Mouse (Mus musculus) thymus, postnatal 0 days (tissue): Measurements from ENCODE around the gene Fmo1. TPM values are rescaled to one million over a fixed set of nuclear protein-coding genes. Genes with fewer than 3 reads are reported as not detected.
"Not testable (repeated sequence)": the region's sequence is repeated elsewhere in the genome, so short reads cannot be mapped to it uniquely, and the experiment has no call there.

Experiments used
- DNase-seq: peaks from one replicate; pipeline ENCODE4 v3.0.0-alpha.2; 2015; ENCODE audit warnings: low spot score
- polyA plus RNA-seq: library from polyadenylated mRNA; unstranded; fragments of >200 nt; fragmentation: Nextera tagmentation; extraction: Ambion mirVana; gene quantifications from 2 replicates; pipeline ENCODE4 v1.2.1, GENCODE M21; 2015

The Fmo1 gene
- polyA plus RNA-seq, 1 experiment from 2014 or later = 23.0 TPM

DNA sequence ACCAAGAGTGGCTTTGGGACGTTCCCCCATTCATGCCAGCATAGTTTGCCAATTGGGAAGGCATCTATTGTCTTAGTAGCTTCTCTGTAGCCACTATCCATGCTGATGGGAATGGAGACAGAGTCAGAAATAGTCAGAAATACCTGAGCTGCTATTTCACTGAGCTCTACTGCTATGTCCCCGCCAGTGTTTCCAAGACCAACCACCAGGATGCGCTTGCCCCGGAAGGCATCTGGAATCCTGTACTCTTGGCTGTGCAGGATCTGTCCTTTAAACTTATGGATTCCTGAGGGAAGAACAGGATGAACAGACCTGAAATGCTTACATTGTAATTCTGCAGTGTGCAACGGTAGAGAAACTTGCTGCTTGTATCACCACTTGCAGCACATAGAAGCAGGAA is 61.4 kb downstream of the Fmo1 start:
- DNase-seq = no peak

DNA sequence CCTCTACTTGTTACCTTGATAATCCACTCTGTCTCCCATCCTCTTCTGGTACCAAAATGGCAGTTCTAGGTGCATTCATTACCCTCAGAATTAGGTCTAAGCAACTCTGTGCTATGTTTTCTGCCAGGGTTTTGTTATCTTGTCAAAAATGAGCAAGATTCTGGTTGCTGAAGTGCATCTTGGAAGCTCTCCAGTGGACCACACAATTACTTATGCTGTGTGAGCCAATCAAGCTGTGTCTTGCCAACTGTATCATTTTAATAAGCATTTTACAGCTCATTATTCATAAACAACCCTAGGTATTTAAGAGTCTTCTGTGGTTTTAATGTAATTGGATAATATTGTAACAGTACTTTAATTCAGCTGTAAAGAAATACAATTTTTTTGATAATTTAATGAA is 70.0 kb downstream of the Fmo1 start:
- DNase-seq = no peak

GRCm38 (mm10) chr1:162792306-162793044 is 73.9 kb downstream of the Fmo1 start:
- DNase-seq = no peak

- DNase-seq = no peak
Measured at GRCm38 (mm10) chr1:162785222-162785621, 81.2 kb downstream of the Fmo1 start.

GRCm38 (mm10) chr1:162783669-162784248 is 82.7 kb downstream of the Fmo1 start:
- no peak for DNase-seq

DNA sequence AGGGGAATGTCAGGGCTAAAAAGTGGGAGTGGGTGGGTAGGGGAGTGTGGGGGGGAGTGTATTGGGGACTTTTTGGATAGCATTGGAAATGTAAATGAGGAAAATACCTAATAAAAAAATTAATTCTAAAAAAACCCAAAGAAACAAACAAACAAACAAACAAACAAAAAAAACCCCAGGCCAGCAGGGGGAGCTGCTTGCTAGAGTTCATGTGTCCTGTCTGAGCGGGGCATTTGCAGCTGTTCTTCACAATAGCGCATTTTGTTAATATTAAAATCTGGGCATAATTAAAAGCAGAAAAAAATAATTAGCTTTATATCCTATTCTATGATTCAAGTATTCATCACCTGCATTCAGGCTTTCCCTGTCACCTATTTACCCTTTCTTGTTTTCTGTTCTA is 85.4 kb downstream of the Fmo1 start:
- DNase-seq = not testable (repeated sequence)

Other genes starting within 250 kb of the Fmo1 start
- gene Myoc, start 227.5 kb downstream of the Fmo1 start, polyA plus RNA-seq = 0.23 and 0.24 TPM in 2 replicates
- gene Myocos, start 208.4 kb downstream of the Fmo1 start, polyA plus RNA-seq = not detected in 2 replicates
- 154 and 200 TPM in 2 replicates for gene Prrc2c, start 126.1 kb downstream of the Fmo1 start, polyA plus RNA-seq
- gene Fmo4, start 52.6 kb downstream of the Fmo1 start, polyA plus RNA-seq = 0.05 and 0.18 TPM in 2 replicates
- 0.68 and 0.76 TPM in 2 replicates for gene Fmo2, start 32.1 kb upstream of the Fmo1 start, polyA plus RNA-seq
- gene Fmo6, start 70.9 kb upstream of the Fmo1 start, polyA plus RNA-seq = not detected in 2 replicates
- 0.26 and 0.27 TPM in 2 replicates for gene Fmo3, start 117.9 kb upstream of the Fmo1 start, polyA plus RNA-seq
- gene Mroh9, start 219.1 kb upstream of the Fmo1 start, polyA plus RNA-seq = not detected in 2 replicates